Mouse (Mus musculus): ENCODE measurements around the gene Spon2. TPM values are rescaled to one million over a fixed set of nuclear protein-coding genes. Genes with fewer than 3 reads are reported as not detected.

Spon2 gene
- total RNA-seq, 2 experiments from 2014 or later, result 0.57 to 0.64 TPM

DNA sequence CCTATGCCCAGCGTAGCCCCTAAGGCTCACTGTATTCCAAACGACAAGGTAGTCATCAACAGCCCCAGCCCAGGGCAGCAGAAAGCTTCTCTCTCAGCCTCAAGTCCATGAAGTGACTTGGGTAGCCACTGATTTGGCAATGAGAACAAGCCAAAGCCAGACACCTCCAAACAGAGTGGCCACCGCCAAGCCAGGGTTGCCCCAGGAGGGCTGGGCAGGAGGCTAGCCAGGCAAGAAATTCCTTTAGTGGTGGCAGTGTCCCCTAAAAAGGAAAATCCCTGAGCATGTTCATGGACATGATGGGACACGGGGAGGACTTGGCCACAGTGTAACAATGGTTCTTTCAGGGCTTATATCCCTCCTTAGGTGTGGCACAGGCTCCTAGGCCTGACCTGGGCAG, 1.6 kb upstream of the Spon2 start:
- intact Hi-C loops (cut with DNase I), result no loop called here

DNA sequence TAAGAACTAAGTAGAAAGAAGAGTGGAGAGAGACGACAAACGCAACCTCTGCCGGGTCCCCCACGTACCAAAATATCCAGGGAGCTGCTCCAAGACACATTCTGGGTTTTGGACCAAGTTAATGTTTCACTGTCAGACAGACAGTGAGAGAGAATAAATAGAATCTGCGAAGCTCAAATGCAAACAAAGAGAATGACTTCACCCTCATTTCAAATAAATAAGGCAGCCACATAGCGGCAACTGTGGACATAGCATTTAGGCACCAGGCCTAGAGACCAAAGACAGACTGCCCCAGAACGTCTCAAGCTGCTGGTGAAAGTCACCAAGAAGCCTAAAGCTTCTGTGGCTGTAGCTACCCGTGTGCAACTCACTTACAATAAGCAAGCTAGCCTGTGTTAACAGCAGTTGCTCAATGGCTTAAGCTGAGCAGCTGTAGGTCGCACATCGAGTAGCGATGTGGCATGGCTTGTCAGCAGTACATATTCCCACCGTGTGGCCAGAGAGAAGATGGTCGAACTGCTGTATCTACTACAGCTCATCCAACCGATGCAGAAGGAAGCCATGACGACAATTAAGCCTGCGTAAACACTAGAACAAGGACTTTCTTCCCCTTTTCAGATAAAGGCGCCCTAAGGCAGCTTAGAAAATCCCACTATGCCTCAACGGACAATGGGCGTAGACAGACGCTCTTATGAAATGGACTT, 643 bp upstream of the Spon2 start:
- intact Hi-C loops (cut with DNase I), result no loop called here
- peak in 1 of 2 experiments; percentile 40 for DNase-seq (ENCODE audit: low spot score in 2 of 2)

More for the DNA sequence above, 1.6 kb upstream of the Spon2 start:
- DNase-seq (ENCODE audit: low spot score in 2 of 2), result no peak

DNA sequence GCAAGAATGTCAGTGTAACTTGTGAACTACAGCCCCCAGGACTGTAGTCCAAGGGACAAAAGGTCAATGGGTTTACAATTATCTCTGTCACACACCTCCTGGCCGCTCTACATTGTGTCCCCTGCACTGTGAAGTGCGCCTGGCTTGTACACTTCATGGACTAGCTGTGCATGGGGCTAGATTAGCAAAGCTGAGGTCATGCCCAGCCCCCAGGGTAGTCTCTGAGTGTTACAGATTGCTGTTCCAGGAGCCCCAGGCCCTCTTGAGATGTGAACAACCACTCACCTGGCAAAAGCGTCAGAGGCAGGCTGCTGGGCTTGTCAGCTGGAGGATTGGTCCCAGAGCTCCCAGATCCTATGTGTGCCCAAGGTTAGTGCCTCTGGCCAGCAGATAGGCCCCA, 592 bp downstream of the Spon2 start:
- DNase-seq (ENCODE audit: low spot score in 2 of 2), result no peak
- intact Hi-C loops (cut with DNase I), result no loop called here

DNA sequence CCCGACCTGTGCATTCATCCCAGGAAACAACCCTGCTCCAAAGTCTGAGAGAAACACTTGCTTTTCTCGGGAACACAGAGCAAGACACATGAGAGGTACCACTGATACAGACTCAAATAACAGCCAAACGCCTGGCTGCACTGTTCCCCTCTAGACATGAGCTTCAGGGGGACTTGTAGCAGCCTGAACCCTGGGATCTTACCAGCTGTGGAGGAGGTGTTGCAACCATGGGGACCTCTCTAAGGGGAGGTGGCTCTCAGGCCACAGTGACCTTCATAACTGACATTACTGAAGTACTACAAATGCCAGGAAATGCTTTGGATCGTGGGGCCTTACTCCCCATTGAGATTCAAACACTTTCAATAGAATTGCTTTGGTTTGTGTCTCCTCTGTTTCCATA, 3.5 kb downstream of the Spon2 start:
- DNase-seq (ENCODE audit: low spot score in 2 of 2), result no peak
- intact Hi-C loops (cut with DNase I), result no loop called here

DNA sequence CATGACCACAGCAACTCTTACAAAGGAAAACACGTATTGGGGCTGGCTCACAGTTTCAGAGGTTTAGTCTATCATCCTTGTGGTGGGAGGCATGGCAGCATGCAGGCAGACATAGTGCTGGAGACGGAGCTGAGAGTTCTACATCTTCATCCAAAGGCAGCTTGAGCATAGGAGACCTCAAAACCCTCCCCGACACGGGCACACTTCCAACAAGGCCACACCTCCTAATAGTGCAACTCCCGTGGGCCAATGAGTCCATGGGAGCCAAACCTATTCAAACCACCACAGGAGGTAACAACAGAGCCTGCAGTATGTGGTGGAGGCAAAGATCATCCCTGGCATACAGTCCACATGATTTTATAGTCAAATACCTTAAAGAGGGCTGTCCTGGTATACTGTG, 7.0 kb downstream of the Spon2 start:
- no peak for DNase-seq (ENCODE audit: low spot score in 2 of 2)
- intact Hi-C loops (cut with DNase I), result no loop called here

DNA sequence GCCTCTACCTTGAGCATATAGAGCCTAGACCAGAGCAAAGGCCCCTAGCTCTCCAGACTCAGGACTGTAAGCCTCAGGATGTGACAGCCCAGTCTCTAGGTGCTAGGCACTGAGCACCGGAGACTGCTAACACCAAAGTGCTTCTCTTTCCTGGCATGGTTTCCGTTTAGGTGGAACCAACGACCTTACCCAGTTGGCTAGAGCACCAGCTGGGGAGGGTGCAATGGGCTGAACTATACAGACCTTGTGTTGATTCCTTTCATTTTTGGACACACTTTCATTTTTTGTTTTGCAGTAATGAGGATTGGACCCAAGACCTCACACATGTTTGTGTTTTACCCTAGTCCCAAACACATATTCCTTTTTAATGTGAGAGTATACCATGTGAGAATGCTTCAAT, 7.7 kb downstream of the Spon2 start:
- DNase-seq (ENCODE audit: low spot score in 2 of 2), result no peak
- intact Hi-C loops (cut with DNase I), result no loop called here

DNA sequence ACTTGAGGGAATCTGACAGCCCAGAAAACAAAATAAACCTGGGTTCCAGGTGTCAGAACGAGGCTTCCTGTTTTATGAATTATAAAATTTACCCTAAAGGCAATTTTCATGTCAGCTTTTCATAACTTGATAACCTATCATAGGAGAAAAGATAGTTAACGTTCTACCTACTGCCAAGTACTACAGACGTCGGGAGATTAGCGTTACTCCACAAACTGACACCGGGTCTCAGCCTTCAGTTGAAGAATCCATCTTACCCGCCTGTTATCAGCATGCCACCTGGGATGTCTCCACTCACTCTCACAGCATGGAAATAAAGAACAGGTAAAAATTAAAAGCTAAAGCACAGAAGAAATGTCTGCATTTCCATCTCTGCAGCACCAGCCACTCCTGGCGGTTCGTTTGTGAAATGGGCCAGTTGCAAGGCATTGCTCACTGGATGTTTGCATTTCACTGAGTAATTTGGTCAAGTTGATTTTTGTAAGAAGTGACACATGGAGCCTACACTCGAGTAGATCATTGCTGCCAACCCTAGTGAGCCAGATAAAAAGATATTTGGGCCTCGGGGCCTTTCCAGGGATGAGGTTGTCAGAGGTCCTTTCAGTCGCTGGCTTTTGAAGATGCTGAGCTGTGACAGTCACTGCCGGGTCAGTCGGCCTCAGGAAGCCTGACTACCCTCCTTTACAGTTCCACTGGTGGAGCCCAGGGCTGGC, 9.6 kb downstream of the Spon2 start:
- no peak for DNase-seq (ENCODE audit: low spot score in 2 of 2)
- intact Hi-C loops (cut with DNase I), result no loop called here

DNA sequence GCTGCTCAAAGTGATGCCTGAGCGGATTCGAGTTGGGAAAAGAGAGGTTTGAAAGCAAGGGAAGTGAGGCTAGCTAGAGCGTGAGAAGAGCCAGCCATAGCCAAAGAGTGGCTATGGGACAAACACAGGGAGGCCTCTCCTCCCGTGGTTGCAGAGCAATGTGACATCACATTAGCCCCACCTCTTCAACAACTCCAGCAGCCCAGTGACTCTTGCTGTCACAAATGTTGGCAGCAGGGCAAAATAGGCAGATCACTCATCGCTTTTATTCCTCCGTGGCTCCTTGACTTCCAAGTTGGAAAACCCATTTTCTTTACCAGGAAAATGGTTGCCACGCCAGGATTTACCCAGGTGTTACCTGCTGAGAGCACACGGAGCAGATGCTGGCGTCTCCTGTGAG, 11.1 kb downstream of the Spon2 start:
- intact Hi-C loops (cut with DNase I), result no loop called here
- no peak for DNase-seq (ENCODE audit: low spot score in 2 of 2)

DNA sequence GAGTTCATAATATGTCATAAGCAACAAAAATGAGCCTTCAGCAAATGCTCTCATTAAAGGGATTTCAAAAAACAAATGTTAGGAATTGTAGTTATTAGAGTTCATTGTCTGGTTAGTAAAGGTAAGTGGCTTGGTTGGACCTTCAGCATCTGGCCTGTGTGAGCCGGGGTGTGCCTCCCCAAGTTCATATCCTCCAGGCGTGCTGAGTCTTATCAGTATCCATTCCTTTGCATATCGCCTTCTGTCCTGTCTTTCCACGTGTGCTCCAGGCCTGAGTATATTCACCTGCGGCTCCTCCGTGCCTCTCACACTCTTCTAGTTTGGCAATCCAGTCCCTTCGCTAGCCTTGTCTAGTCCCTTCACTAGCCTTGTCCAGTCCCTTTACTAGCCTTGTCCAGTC, 11.9 kb downstream of the Spon2 start:
- intact Hi-C loops (cut with DNase I), result no loop called here
- DNase-seq (ENCODE audit: low spot score in 2 of 2), result no peak

DNA sequence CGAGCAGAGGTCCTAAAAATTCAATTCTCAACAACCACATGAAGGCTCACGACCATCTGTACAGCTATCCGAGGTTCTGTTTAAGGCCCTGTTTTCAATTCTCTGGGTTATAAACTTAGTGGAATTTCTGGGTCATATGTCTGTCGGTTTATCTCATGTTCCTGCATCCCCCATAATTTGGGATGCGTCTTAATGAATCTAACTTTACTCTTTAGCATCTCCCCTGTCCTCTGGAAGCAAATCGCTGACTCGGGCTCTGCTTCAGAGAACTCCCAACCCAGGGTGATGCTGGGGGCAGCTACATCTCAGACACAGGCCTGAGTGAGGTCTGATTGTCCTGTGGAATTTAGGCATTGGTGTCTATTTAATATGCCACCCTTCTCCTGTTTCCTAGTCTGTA, 14.0 kb downstream of the Spon2 start:
- no peak for DNase-seq (ENCODE audit: low spot score in 2 of 2)
- intact Hi-C loops (cut with DNase I), result loop anchor here (1.0 to 5.0 kb wide), 2 partner anchors 42 to 173 kb away; partner anchors contain the start of gene Uvssa

DNA sequence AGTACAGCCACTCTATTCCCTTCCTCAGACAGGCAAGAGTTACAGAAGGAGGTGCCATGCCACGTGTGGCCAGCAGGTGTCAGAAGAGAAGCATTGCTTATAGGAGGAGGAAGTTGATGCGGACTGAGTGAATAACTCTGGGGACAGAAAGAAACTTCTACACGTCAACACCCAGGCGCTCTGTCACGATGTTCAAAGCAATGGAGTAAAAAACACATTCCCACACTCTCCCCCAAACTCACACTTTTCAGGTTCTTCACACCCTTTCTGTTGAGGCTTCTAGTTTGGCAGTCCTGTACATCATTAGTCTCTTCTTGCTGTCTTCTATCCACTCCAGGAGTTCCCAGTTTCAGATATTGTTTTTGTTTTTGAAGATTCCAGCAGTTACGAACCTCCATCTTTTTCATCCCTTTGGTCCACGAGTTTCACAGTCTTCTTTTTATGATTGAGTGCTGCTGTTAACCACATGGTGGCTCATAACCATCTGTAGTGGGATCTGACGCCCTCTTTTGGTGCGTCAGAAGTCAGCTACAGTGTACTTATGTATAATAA, 14.5 kb downstream of the Spon2 start:
- intact Hi-C loops (cut with DNase I), result loop anchor here (1.0 to 5.0 kb wide), 3 partner anchors 43 to 174 kb away; partner anchors contain the start of gene Uvssa
- peak; percentile 70 to 82 for DNase-seq (ENCODE audit: low spot score in 2 of 2)

DNA sequence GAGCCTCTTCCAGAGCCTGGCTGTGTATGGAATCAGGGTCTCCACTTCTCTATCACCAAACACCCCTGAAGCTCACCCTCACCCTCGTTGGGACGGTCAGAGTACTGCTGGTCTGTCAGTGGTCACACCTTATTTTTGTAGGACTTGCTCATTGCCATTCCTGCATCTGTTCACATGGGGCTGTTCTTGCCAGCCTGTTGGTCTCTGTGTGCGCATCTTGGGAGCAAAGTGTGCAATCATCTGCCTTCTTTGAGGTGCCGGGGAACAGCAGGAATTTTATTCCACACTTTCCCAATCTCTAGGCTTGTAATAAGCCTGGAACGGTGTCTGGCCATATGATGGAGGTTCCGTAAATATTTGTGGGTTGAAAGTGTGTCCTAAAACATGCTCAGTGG, 15.1 kb downstream of the Spon2 start:
- intact Hi-C loops (cut with DNase I), result loop anchor here (2.0 to 5.0 kb wide), 2 partner anchors 68 to 174 kb away; partner anchors contain the start of gene Uvssa

DNA sequence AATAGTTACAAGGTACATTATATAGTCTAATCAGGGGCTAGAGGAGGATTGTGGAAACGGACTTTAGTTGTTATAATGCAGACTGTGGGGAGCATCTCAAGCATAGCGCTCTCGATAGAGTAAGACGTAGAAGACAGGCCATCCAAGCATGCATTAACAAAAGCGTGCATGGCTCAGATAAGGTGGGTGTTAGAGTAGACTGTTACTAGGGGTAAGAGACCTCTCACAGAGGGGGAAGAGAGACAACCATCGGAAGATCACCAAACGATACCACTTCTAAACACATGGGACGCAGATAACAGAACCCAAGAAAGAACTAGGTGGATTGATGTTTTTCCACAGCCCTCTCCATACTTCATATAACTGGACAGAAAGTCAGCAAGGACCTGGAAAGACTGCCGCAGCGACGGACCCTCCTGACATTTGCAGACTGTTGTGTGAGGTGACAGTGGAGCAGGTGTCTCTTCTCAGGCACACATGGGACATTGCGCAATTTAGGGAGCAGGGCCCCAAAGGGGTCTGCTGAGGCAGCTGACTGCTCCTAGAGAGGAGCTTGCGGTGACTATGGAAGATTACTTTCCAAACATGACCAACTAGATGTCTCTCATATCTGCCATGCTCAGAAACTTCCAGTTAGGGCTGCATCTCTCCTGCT, 15.6 kb downstream of the Spon2 start:
- no peak for DNase-seq (ENCODE audit: low spot score in 2 of 2)
- intact Hi-C loops (cut with DNase I), result loop anchor here (2.0 to 5.0 kb wide), 2 partner anchors 68 to 175 kb away; partner anchors contain the start of gene Uvssa

More for the DNA sequence above, 15.1 kb downstream of the Spon2 start:
- DNase-seq (ENCODE audit: low spot score in 2 of 2), result no peak

DNA sequence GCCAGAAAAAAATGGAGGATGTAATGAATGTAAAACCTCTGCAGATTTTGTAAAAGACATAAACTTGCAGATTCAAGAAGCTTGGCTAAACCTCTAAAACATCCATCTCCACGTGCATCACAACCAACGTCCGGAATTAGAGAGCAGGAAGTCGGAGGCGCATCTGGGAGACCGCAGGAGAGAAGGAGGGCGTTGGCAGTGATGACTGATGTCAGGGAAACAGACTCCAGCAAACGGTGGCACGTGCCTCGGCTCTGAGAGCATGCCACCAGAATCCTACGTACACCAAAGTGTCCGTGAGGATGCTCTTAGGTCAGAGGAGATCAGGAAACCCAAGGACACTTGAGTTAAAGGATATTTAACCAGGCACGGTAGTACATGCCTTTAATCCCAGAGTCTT, 16.6 kb downstream of the Spon2 start:
- intact Hi-C loops (cut with DNase I), result loop anchor here (2.0 to 5.0 kb wide), 2 partner anchors 69 to 176 kb away; partner anchors contain the start of gene Uvssa
- peak in 1 of 2 experiments; percentile 11 for DNase-seq (ENCODE audit: low spot score in 2 of 2)

DNA sequence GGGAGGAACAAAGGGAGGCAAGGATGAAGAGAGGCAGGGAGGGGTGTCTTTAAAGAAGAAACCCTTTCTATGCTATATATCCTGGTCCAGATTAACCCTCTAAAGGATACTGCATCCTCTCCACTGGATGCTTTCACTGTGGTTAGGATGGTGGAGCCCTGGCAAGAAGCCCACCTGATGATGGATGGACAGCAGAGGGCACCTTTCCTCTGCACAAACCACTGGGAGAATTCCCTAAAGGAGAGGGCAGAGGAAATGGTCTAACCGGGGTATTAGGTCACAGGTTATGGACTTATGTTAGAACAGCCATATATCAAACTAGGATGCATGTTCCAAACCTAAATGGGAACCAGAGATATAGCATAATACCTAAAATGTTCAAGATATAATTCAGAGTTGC, 18.2 kb downstream of the Spon2 start:
- intact Hi-C loops (cut with DNase I), result loop anchor here (5.0 kb wide), 1 partner anchor 177 kb away; the partner anchor contains the start of gene Uvssa
- DNase-seq (ENCODE audit: low spot score in 2 of 2), result no peak

DNA sequence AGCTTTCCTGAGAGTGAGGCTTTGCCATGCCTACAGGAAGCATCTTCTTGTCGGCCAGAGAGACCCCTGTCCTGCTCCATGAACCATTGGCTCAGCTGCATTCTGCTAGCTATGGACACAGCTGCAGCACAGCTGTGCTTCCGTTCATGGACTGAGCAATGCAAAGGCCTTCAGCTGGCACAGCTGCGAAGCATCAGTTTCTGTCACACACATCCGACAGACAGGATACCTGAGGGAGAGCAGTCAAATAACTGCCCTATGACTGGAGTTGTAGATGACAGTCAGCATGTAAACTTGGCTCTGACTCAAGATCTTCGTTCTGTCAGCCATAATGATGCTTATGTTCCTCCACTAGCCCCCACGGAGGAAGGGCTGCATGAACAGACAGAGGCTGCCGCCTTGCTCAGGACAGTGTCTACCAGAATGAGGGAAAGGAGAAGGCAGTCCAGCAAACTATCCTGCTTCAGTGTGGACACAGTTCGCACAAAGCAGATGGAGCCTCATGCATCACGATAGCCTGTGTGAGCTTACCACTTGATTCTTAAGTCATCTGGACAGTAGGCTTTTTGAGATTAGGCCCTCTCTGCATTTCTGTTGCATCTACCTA, 22.9 kb downstream of the Spon2 start:
- intact Hi-C loops (cut with DNase I), result no loop called here
- no peak for DNase-seq (ENCODE audit: low spot score in 2 of 2)

DNA sequence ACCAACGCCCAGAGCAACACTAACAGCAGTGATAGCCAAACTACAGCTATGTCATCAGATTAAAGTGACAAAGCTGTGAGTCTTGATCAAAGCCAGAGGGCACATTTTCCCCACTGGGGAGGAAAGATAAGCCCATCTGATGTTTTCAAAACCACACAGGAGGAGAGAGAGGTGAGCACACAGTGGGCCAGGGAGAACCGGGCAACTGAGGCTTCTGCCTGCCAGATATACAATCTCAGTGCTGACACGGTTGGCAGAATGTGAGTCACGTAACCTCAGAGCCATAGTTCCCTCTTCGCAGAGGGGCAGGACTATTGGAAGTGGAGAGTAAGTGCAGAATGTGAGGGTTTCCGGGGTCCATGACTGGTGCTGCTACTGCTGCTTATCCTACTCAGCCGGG, 24.7 kb downstream of the Spon2 start:
- intact Hi-C loops (cut with DNase I), result no loop called here
- DNase-seq (ENCODE audit: low spot score in 2 of 2), result no peak
